In the genomic region with DNA sequence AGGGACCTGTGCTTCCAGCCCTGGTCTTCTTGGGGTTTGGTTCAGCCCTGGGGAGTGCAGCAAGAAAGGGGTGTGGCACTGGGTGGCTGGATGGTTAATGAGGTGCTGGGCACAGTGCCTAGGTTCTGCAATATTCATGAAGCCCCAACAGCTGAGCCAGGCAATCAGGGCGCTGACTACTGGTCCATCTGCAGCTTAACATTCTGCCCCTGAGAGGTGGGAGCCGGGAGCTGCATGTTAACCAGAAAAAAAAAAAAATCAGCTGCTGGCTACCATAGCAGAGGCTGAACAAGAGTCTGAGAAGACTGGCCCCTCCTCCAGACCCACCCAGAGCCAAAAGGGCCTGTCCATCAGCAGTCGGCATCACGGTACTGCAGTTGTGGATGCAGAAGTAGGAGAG, we compare ENCODE assay signal across 13 mouse cellular contexts. TPM values are rescaled to one million over a fixed set of nuclear protein-coding genes. Genes with fewer than 3 reads are reported as not detected.
DNase-seq lines count a peak whose midpoint lies in the region; ATAC-seq lines count a peak whose summit lies in the region.
"Had no signal": no experiment of that assay in that cellular context is flagged by ENCODE, and none has a peak within 500 bp of the region (broad histone marks: within the 10 kb centered on the region; RNA-seq: fewer than 3 reads in every experiment).

No protein-coding gene starts in this region.

- H3K4me2 ChIP-seq in forebrain, embryonic 13.5 days: no peak overlapping the region
- H3K4me2 ChIP-seq in neural tube, embryonic 13.5 days: no peak overlapping the region
- no peak overlapping the region for H3K4me2 ChIP-seq in hindbrain, embryonic 13.5 days
- no peak overlapping the region for H3K4me2 ChIP-seq in neural tube, embryonic 14.5 days (ENCODE audit: low read depth, low read length)

- peak overlapping the region; percentile 51 for H3K27ac ChIP-seq in forebrain, embryonic 13.5 days
- H3K27ac ChIP-seq in forebrain, embryonic 10.5 days: no peak overlapping the region
- 0 out of 2 replicates have a peak overlapping the region, but pooled peaks have one; percentile 23 for H3K27ac ChIP-seq in neural tube, embryonic 13.5 days (replicated peaks)
- H3K27ac ChIP-seq in hindbrain, embryonic 13.5 days: peak overlapping the region; percentile 6; the same call in 1 of the 2 replicates
- no peak overlapping the region for H3K27ac ChIP-seq in neural tube, embryonic 14.5 days (ENCODE audit: low read depth, low read length)

- no peak for DNase-seq in forebrain, embryonic 10.5 days (ENCODE audit: extremely low spot score, low spot score)
- no peak for DNase-seq in neural tube, embryonic 10.5 days (ENCODE audit: extremely low spot score, low spot score)
- no peak for DNase-seq in adrenal gland, adult 18-20 months (ENCODE audit: low spot score in 2 of 2)
- DNase-seq: embryo, embryonic 11 days; heart, postnatal 14 days; kidney, adult 2 months; spleen, adult 18-20 months; thymus, adult 18-20 months had no signal

- H3K36me3 ChIP-seq in forebrain, embryonic 13.5 days (ENCODE audit: poor library complexity, severe bottlenecking): peaks cover 19% of the 10 kb centered on the region; the same call in 1 of the 2 replicates
- H3K36me3 ChIP-seq in forebrain, embryonic 10.5 days (replicated peaks): peaks cover 4% of the 10 kb centered on the region; the same call in 1 of the 2 replicates
- 0 out of 2 replicates have a peak, but pooled peaks cover 8% of the 10 kb centered on the region for H3K36me3 ChIP-seq in neural tube, embryonic 13.5 days
- peaks cover 6% of the 10 kb centered on the region for H3K36me3 ChIP-seq in hindbrain, embryonic 13.5 days
- no peaks in the 10 kb centered on the region for H3K36me3 ChIP-seq in neural tube, embryonic 14.5 days (ENCODE audit: control insufficient read depth, insufficient read depth, low read length)

- no peaks in the 10 kb centered on the region for H3K27me3 ChIP-seq in forebrain, embryonic 13.5 days
- no peaks in the 10 kb centered on the region for H3K27me3 ChIP-seq in forebrain, embryonic 10.5 days (ENCODE audit: poor library complexity, severe bottlenecking)
- no peaks in the 10 kb centered on the region for H3K27me3 ChIP-seq in neural tube, embryonic 13.5 days
- H3K27me3 ChIP-seq in hindbrain, embryonic 13.5 days: no peaks in the 10 kb centered on the region
- no peaks in the 10 kb centered on the region for H3K27me3 ChIP-seq in neural tube, embryonic 14.5 days (ENCODE audit: control insufficient read depth, insufficient read depth, low read length)

- no peaks in the 10 kb centered on the region for H3K9me3 ChIP-seq in forebrain, embryonic 13.5 days (replicated peaks)
- no peaks in the 10 kb centered on the region for H3K9me3 ChIP-seq in forebrain, embryonic 10.5 days
- H3K9me3 ChIP-seq in neural tube, embryonic 13.5 days: no peaks in the 10 kb centered on the region
- H3K9me3 ChIP-seq in hindbrain, embryonic 13.5 days: no peaks in the 10 kb centered on the region
- no peaks in the 10 kb centered on the region for H3K9me3 ChIP-seq in neural tube, embryonic 14.5 days (ENCODE audit: control insufficient read depth, low read length)

- peak; percentile 66 for ATAC-seq in forebrain, embryonic 13.5 days
- peak; percentile 66 for ATAC-seq in neural tube, embryonic 13.5 days (ENCODE audit: low read depth)
- peak; percentile 69 for ATAC-seq in hindbrain, embryonic 13.5 days (ENCODE audit: low FRiP score)
- peak; percentile 54; the same call in 1 of the 2 replicates for ATAC-seq in neural tube, embryonic 14.5 days (ENCODE audit: low read depth)
- ATAC-seq in megakaryocyte progenitor cell, adult 5-6 weeks (replicated peaks; ENCODE audit: poor library complexity): no peak

- H3K9ac ChIP-seq in forebrain, embryonic 13.5 days: no peak overlapping the region
- H3K9ac ChIP-seq in neural tube, embryonic 13.5 days: no peak overlapping the region
- H3K9ac ChIP-seq in hindbrain, embryonic 13.5 days: no peak overlapping the region
- H3K9ac ChIP-seq in neural tube, embryonic 14.5 days (replicated peaks; ENCODE audit: low read depth, low read length): no peak overlapping the region

- peaks cover 65% of the 10 kb centered on the region for H3K4me1 ChIP-seq in forebrain, embryonic 13.5 days
- peaks cover 36% of the 10 kb centered on the region for H3K4me1 ChIP-seq in forebrain, embryonic 10.5 days
- peaks cover 48% of the 10 kb centered on the region for H3K4me1 ChIP-seq in neural tube, embryonic 13.5 days (replicated peaks)
- peaks cover 32% of the 10 kb centered on the region for H3K4me1 ChIP-seq in hindbrain, embryonic 13.5 days (replicated peaks)
- 0 out of 2 replicates have a peak, but pooled peaks cover 5% of the 10 kb centered on the region for H3K4me1 ChIP-seq in neural tube, embryonic 14.5 days (ENCODE audit: control insufficient read depth, insufficient read depth, low read length)

- no peak overlapping the region for H3K4me3 ChIP-seq in forebrain, embryonic 13.5 days
- no peak overlapping the region for H3K4me3 ChIP-seq in forebrain, embryonic 10.5 days
- H3K4me3 ChIP-seq in neural tube, embryonic 13.5 days: no peak overlapping the region
- H3K4me3 ChIP-seq in hindbrain, embryonic 13.5 days: no peak overlapping the region
- no peak overlapping the region for H3K4me3 ChIP-seq in neural tube, embryonic 14.5 days (ENCODE audit: low read depth, low read length)

- 40% methylated on average over 4 of the region's 4 CpGs for WGBS in forebrain, embryonic 13.5 days
- WGBS in forebrain, embryonic 10.5 days: 60% methylated on average over 4 of the region's 4 CpGs
- 33% methylated on average over 4 of the region's 4 CpGs for WGBS in neural tube, embryonic 13.5 days
- WGBS in hindbrain, embryonic 13.5 days: 18% methylated on average over 4 of the region's 4 CpGs
- WGBS in neural tube, embryonic 14.5 days: 24% methylated on average over 4 of the region's 4 CpGs

RNA-seq across cellular contexts. Expression of a gene that starts 52.7 kb away (rescaled TPM):
- 35.5 and 37.0 TPM in 2 replicates for polyA plus RNA-seq in forebrain, embryonic 13.5 days (2015; fragmentation: Nextera tagmentation; extraction: Ambion mirVana)
- polyA plus RNA-seq in forebrain, embryonic 10.5 days (2016; fragmentation: Nextera tagmentation; extraction: Ambion mirVana): 9.7 and 10.0 TPM in 2 replicates
- polyA plus RNA-seq in neural tube, embryonic 13.5 days (2015; fragmentation: Nextera tagmentation; extraction: Ambion mirVana): 41.5 and 43.8 TPM in 2 replicates
- 34.3 and 39.0 TPM in 2 replicates for polyA plus RNA-seq in hindbrain, embryonic 13.5 days (2015; fragmentation: Nextera tagmentation; extraction: Ambion mirVana)
- 32.5 and 34.5 TPM in 2 replicates for polyA plus RNA-seq in neural tube, embryonic 14.5 days (2014; fragmentation: Nextera tagmentation; extraction: Ambion mirVana)
- total RNA-seq in megakaryocyte progenitor cell, adult 5-6 weeks (2015): 0.10 and 0.30 TPM in 2 replicates
- not detected in 2 replicates for total RNA-seq in megakaryocyte progenitor cell, adult 5-6 weeks (2017)
- 10 to 100 TPM; 10.5 to 14.8 TPM for total RNA-seq in adrenal gland, adult 18-20 months (2021)

Comparison
In these comparisons a context has a peak if more than half of its experiments do, and no peak if none do; other contexts are left out.
1. H3K27ac ChIP-seq: peak in forebrain, embryonic 13.5 days (single experiment), neural tube, embryonic 13.5 days (single experiment) and hindbrain, embryonic 13.5 days (single experiment); none in forebrain, embryonic 10.5 days (single experiment) and neural tube, embryonic 14.5 days (single experiment).